Mouse (Mus musculus) heart, adult 2 months (tissue): Measurements from ENCODE around the gene C1ql1. TPM values are rescaled to one million over a fixed set of nuclear protein-coding genes. Genes with fewer than 3 reads are reported as not detected.
A peak's percentile ranks its signal among the peaks of the same experiment; 100 is the strongest.

Source experiments
- DNase-seq, 2 experiments: peaks; one replicate each; pipeline ENCODE4 v3.0.0; 2021
- H3K27ac ChIP-seq: fragments of 200-600 bp; 2 replicates; pipeline ENCODE4 v1.8.1; 2022
- H3K27me3 ChIP-seq: fragments of 200-500 bp; 2 replicates; pipeline ENCODE4 v1.6.1; 2012; ENCODE audit warnings: mild to moderate bottlenecking, low read length, inconsistent platforms, mixed read lengths; ENCODE audit not compliant: control insufficient read depth, insufficient read depth
- H3K36me3 ChIP-seq: fragments of 200-500 bp; 2 replicates; pipeline ENCODE4 v1.6.1; 2012; ENCODE audit warnings: low read length, inconsistent platforms; ENCODE audit not compliant: control insufficient read depth, insufficient read depth
- H3K4me1 ChIP-seq: fragments of 200-500 bp; 2 replicates; pipeline ENCODE4 v1.6.1; 2011; ENCODE audit warnings: low read length; ENCODE audit not compliant: control insufficient read depth, insufficient read depth
- H3K4me3 ChIP-seq: fragments of 200-600 bp; 2 replicates; pipeline ENCODE4 v1.8.1; 2022
- H3K79me2 ChIP-seq: fragments of 200-500 bp; replicated peaks from 2 replicates; pipeline ENCODE4 v1.6.1; 2012; ENCODE audit warnings: mild to moderate bottlenecking, inconsistent platforms, low read length, moderate library complexity, mixed read lengths; ENCODE audit not compliant: control insufficient read depth, insufficient read depth
- H3K9ac ChIP-seq: fragments of 200-500 bp; 2 replicates; pipeline ENCODE4 v1.6.1; 2012; ENCODE audit warnings: low read depth, mild to moderate bottlenecking, control low read depth, inconsistent platforms, low read length, mixed read lengths
- CTCF ChIP-seq: fragments of 200-600 bp; IDR thresholded peaks from 2 replicates; pipeline ENCODE4 v1.8.1; 2022; ENCODE audit warnings: antibody characterized with exemption, mild to moderate bottlenecking, moderate library complexity
- EP300 ChIP-seq: fragments of 200-500 bp; IDR thresholded peaks from 2 replicates; pipeline ENCODE4 v1.6.1; 2011; ENCODE audit warnings: low read depth, low read length, control low read depth; ENCODE audit not compliant: insufficient read depth
- POLR2A ChIP-seq: fragments of 200-500 bp; IDR thresholded peaks from 2 replicates; pipeline ENCODE4 v1.6.1; 2011; ENCODE audit warnings: mild to moderate bottlenecking, low read depth, low read length, control low read depth; ENCODE audit not compliant: insufficient read depth
- WGBS: fragments of 180-500 bp; shearing (Covaris S2); methylation state at CpG from one replicate; pipeline ENCODE4 v1.1.7; 2018; 5-methylcytosine and 5-hydroxymethylcytosine counted together
- intact Hi-C: fragments of 180-260 bp; cut with DNase I; formaldehyde crosslinking; loops from one replicate; pipeline ENCODE4 v1.15.1; 2025
- polyA plus RNA-seq: library from polyadenylated mRNA; depleted of rRNA; stranded (reverse); fragments of >200 nt; gene quantifications from 2 replicates; pipeline ENCODE4 v1.2.3, GENCODE M21; 2012
- total RNA-seq, 2 experiments: library from RNA; stranded (reverse); gene quantifications; 2 replicates each; pipeline ENCODE4 v1.2.3; 2021

The C1ql1 gene
- total and polyA plus RNA-seq, 3 experiments, result 0.10 TPM; not detected in 2

DNA sequence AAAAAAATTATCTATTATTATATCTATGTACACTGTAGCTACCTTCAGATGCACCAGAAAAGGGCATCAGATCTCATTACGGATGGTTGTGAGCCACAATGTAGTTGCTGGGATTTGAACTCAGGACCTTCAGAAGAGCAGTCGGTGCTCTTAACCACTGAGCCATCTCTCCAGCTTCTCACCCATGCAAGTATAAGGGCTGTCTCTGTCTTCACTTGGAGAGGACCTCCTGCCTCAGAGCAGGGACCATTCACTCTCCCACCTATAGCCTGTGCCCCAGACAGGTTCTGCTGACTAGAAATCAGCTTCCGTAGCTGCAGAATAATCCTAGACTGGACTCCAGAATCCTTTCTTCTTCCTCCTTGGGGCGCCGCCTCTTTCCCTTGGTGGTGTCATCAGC is 44.4 kb downstream of the C1ql1 start:
- 86% methylated on average over 5 of the region's 5 CpGs for WGBS
- H3K9ac ChIP-seq, result no peak overlapping the region
- H3K27me3 ChIP-seq, result no peaks in the 10 kb centered on the region
- no peak overlapping the region for H3K27ac ChIP-seq
- intact Hi-C loops, result no loop called here
- H3K4me1 ChIP-seq, result peaks cover 3% of the 10 kb centered on the region
- H3K36me3 ChIP-seq, result no peaks in the 10 kb centered on the region
- no peak overlapping the region for H3K4me3 ChIP-seq
- no peaks in the 10 kb centered on the region for H3K79me2 ChIP-seq
- TF ChIP-seq CTCF (no peak), POLR2A (no peak), EP300 (no peak)
- DNase-seq, result no peak

DNA sequence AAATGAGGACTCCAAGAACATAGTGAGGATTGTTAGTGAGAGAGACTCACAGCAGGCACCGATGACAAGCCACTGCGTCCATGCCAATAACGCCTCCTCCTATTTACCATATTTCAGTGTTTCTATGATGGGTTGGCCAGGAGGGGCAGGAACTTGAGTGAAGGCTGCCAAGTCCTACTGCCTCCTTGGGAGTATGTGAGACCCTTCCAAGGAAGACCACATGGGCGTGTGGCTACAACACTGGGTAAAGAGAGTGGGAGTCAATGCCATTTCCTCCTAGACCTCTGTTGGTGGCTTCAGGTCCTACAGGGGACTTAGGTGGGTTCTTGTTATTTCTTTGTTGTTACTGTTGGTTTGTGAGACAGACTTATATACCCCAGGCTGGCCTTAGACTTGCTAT is 45.3 kb downstream of the C1ql1 start:
- intact Hi-C loops, result loop anchor here (1.0 to 2.0 kb wide), 3 partner anchors 92 to 258 kb away; no protein-coding TSS in a partner anchor
- 40% methylated on average over 4 of the region's 4 CpGs for WGBS

DNA sequence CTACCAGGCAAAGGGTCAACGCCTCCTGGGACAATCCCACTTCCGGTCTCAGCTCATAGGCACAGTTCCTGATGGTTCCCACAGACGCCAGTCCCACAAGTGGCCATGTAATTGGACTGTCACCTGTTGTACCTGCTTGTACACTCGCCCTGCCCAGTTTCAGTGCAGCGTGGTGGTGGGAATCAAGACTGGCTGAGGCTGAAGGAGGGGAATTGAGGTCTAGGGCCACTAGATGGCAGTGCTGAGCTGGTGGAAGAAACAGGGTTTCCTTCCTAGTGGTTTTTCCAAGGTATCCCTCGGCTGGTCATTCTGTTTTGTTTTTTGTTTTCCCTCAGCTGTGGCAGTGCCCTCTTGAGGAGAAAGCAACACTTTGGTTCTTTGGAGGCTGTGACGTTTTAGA is 45.7 kb downstream of the C1ql1 start, which contains the start of gene Gfap:
TSS of gene Gfap (minus strand) at position 150 of the 400 bp plus-strand sequence.
- H3K9ac ChIP-seq, result no peak within 1 kb of the TSS
- H3K27me3 ChIP-seq, result no peaks in the 10 kb centered on the region
- peak; percentile 89 for TF ChIP-seq CTCF
- TF ChIP-seq POLR2A, result no peak
- peak; percentile 76 for TF ChIP-seq EP300
- WGBS, result 10% methylated on average over 7 of the region's 7 CpGs
- no peaks in the 10 kb centered on the region for H3K79me2 ChIP-seq
- no peaks in the 10 kb centered on the region for H3K36me3 ChIP-seq
- no peak within 1 kb of the TSS for H3K27ac ChIP-seq
- intact Hi-C loops, result loop anchor here (1.0 to 2.0 kb wide), 3 partner anchors 93 to 258 kb away; no protein-coding TSS in a partner anchor
- no peak within 1 kb of the TSS for H3K4me3 ChIP-seq
- peaks cover 3% of the 10 kb centered on the region for H3K4me1 ChIP-seq
- peak; percentile 65 to 82 for DNase-seq

More for the DNA sequence above, 45.3 kb downstream of the C1ql1 start:
- peaks cover 3% of the 10 kb centered on the region for H3K4me1 ChIP-seq
- H3K4me3 ChIP-seq, result no peak overlapping the region
- H3K36me3 ChIP-seq, result no peaks in the 10 kb centered on the region
- TF ChIP-seq EP300 (no peak), POLR2A (no peak), CTCF (no peak)
- no peak for DNase-seq
- no peaks in the 10 kb centered on the region for H3K79me2 ChIP-seq
- H3K9ac ChIP-seq, result no peak overlapping the region
- no peaks in the 10 kb centered on the region for H3K27me3 ChIP-seq
- H3K27ac ChIP-seq, result no peak overlapping the region

DNA sequence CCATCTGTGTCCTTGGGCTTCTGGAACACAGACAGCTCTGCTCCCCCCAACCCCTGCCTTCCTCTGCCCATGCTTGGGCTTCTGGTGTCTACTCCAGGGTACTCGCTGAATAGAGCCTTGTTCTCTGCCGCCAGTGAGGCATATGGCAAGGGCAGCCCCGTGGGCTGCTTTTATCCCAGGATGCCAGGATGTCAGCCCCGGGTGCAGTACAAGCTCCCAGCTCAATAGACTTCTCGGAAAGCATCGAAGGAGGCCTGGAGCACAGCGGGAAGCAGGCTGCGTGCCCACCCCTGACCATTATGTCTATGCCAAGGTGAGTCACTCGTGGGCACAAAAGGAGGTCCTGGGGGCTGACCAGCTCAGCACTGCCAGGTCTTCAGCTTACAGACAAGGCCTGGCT is 48.1 kb downstream of the C1ql1 start:
- intact Hi-C loops, result no loop called here
- H3K9ac ChIP-seq, result no peak overlapping the region
- H3K4me3 ChIP-seq, result no peak overlapping the region
- 80% methylated on average over 9 of the region's 9 CpGs for WGBS
- H3K79me2 ChIP-seq, result no peaks in the 10 kb centered on the region
- no peaks in the 10 kb centered on the region for H3K36me3 ChIP-seq
- no peaks in the 10 kb centered on the region for H3K27me3 ChIP-seq
- TF ChIP-seq CTCF (no peak), EP300 (no peak), POLR2A (no peak)
- H3K4me1 ChIP-seq, result peaks cover 3% of the 10 kb centered on the region
- H3K27ac ChIP-seq, result no peak overlapping the region
- no peak for DNase-seq

DNA sequence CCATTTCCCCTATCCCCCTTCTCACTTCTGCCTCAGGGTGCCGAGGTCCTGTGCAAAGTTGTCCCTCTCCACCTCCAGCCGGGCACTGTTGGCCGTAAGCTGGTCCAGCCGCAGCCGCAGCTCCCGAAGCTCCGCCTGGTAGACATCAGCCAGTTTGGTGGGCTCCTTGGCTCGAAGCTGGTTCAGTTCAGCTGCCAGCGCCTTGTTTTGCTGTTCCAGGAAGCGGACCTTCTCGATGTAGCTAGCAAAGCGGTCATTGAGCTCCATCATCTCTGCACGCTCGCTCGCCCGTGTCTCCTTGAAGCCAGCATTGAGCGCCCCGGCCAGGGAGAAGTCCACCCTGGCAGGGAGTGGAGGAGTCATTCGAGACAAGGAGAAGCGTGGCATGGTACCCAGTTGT is 49.8 kb downstream of the C1ql1 start:
- WGBS, result 81% methylated on average over 20 of the region's 20 CpGs
- H3K4me3 ChIP-seq, result no peak overlapping the region
- no peak overlapping the region for H3K9ac ChIP-seq
- H3K79me2 ChIP-seq, result no peaks in the 10 kb centered on the region
- no peaks in the 10 kb centered on the region for H3K36me3 ChIP-seq
- no peaks in the 10 kb centered on the region for H3K27me3 ChIP-seq
- H3K4me1 ChIP-seq, result peaks cover 3% of the 10 kb centered on the region
- no peak for DNase-seq
- no peak for TF ChIP-seq POLR2A
- no peak for TF ChIP-seq CTCF
- TF ChIP-seq EP300, result no peak
- intact Hi-C loops, result no loop called here
- H3K27ac ChIP-seq, result no peak overlapping the region

DNA sequence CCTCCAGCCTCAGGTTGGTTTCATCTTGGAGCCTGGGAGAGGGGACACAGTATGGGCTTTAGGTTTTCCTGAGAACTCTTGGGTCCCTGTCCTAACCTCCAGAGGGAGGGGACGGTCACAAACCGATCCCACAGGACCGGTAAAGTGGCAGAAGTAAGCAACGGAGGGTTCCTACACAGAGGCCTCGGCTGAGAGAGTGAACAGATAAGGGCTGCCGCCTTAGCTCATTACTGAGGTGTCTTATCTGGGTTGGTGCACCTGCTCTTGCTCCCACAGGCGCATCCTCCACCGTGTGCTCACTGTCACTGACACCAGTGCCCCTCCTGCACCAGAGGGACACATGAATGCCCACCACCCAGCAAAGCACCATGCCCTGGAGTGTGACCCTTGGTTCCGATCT is 50.7 kb downstream of the C1ql1 start:
- Histone ChIP-seq H3K79me2 (no peaks in the 10 kb centered on the region), H3K4me3 (no peak overlapping the region), H3K36me3 (no peaks in the 10 kb centered on the region), H3K4me1 (peaks cover 2% of the 10 kb centered on the region), H3K9ac (no peak overlapping the region), H3K27me3 (no peaks in the 10 kb centered on the region), H3K27ac (no peak overlapping the region)
- 69% methylated on average over 9 of the region's 9 CpGs for WGBS
- no peak for DNase-seq
- intact Hi-C loops, result no loop called here
- TF ChIP-seq CTCF (no peak), POLR2A (no peak), EP300 (no peak)
